Mouse (Mus musculus): Measurements from ENCODE around the gene Hes1.

- TF ChIP-seq CTCF (IDR thresholded peaks at IDR 0.05; ENCODE audit: insufficient read depth, low read depth, low read length) (no peak), POLR2A (IDR thresholded peaks at IDR 0.05; ENCODE audit: insufficient read depth, low read depth, low read length) (no peak)
Observed at GRCm38 (mm10) chr16:30102982-30103381, 38.8 kb downstream of the Hes1 start.
